Mouse (Mus musculus) embryonic fibroblast, embryonic 13.5 days (primary cell): Measurements from ENCODE around the gene Cybc1. TPM values are rescaled to one million over a fixed set of nuclear protein-coding genes. Genes with fewer than 3 reads are reported as not detected.

Experiments
- H3K27ac ChIP-seq: 2 replicates; pipeline ENCODE4 v1.5.1; 2012; ENCODE audit warnings: low read length, control low read depth, inconsistent platforms; ENCODE audit not compliant: insufficient read depth
- H3K4me1 ChIP-seq: 2 replicates; pipeline ENCODE4 v1.6.1; 2011; ENCODE audit warnings: low read length; ENCODE audit not compliant: control insufficient read depth, insufficient read depth
- H3K4me3 ChIP-seq: 2 replicates; pipeline ENCODE4 v1.5.1; 2011; ENCODE audit warnings: mild to moderate bottlenecking, control low read depth, low read length; ENCODE audit not compliant: insufficient read depth
- CTCF ChIP-seq: IDR thresholded peaks from 2 replicates; pipeline ENCODE4 v1.5.1; 2011; ENCODE audit warnings: mild to moderate bottlenecking, control low read depth, low read length, moderate library complexity, borderline replicate concordance; ENCODE audit not compliant: insufficient read depth
- POLR2A ChIP-seq: IDR thresholded peaks from 2 replicates; pipeline ENCODE4 v1.6.1; 2011; ENCODE audit warnings: low read depth, mild to moderate bottlenecking, control low read depth, low read length, moderate library complexity
- polyA plus RNA-seq: library from polyadenylated mRNA; stranded (reverse); fragments of >200 nt; gene quantifications from 2 replicates; pipeline ENCODE4 v1.2.4, GENCODE M21; 2011; ENCODE audit warnings: low read depth; ENCODE audit not compliant: missing spikeins, insufficient read length

The Cybc1 gene
- 30.5 and 33.9 TPM in 2 replicates for polyA plus RNA-seq

DNA sequence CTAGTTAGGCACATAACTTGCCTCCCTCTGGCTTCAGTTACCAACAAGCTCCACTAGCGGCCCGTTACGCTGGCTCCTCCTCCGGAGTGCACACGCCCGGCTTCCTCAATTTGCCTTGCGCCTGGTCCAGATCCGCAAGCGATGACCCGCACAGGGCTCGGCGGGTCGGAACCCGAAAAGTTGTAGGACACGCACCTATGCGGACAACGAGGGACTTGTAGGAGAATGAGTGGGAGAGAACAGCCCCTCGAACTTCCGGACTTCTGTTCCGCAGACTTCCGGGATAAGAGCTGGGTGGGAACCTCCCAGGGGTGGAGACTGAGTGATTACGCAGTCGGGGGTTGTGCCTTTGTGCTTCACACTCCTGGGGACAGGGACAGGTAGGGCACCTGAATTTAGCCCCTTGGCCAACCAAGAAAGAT is at the start of gene Cybc1:
TSS of gene Cybc1 (minus strand) at position 305 of the 422 bp plus-strand sequence.
- H3K4me3 ChIP-seq = peak within 1 kb of the TSS; percentile 76
- TF ChIP-seq POLR2A = peak; percentile 81
- no peak for TF ChIP-seq CTCF
- H3K27ac ChIP-seq = peak within 1 kb of the TSS; percentile 39
- peaks cover 4% of the 10 kb centered on the region; the same call in 1 of the 2 replicates for H3K4me1 ChIP-seq

DNA sequence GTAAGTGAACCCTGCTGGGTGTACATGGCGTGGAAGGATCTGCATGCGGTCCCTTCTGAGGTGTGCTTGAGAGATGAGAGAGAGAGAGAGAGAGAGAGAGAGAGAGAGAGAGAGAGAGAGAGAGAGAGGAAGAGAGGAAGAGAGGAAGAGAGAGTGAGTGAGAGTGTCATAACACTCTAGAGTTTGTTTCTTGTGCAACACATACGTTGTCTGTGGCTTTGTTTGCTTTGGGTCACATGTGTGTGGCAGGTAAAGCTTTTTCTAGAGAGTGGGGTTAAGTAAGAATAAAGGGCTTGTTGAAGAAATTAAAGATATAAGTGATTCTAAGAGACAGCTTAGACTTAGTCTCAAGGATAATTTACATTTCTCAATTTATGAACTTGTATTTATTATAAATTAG is 48.9 kb upstream of the Cybc1 start:
- H3K27ac ChIP-seq = no peak overlapping the region
- H3K4me1 ChIP-seq = no peaks in the 10 kb centered on the region

DNA sequence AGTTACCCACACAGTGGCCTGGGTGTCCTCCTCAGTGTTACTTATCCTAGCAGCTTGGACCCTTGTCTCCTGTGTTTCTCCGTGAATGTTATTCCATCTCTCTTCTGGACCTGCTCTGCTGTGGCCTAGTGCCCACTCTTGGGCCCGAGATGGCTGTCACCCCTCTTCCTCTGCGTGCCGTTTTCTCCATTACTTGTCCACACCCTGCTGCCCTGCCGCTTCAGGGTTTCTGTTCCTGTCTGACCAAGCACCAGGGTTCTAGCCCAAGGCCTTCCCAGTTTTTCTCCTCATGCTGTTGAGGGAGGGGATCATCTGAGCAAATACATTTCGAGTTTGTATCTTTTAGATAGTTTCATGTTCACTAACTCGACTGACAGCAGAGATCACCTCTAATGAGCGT is 48.4 kb upstream of the Cybc1 start:
- no peak overlapping the region for H3K4me3 ChIP-seq
- H3K27ac ChIP-seq = no peak overlapping the region
- no peak for TF ChIP-seq CTCF
- no peak for TF ChIP-seq POLR2A
- H3K4me1 ChIP-seq = no peaks in the 10 kb centered on the region

More for the DNA sequence above, 48.9 kb upstream of the Cybc1 start:
- no peak overlapping the region for H3K4me3 ChIP-seq
- TF ChIP-seq CTCF (no peak), POLR2A (no peak)

DNA sequence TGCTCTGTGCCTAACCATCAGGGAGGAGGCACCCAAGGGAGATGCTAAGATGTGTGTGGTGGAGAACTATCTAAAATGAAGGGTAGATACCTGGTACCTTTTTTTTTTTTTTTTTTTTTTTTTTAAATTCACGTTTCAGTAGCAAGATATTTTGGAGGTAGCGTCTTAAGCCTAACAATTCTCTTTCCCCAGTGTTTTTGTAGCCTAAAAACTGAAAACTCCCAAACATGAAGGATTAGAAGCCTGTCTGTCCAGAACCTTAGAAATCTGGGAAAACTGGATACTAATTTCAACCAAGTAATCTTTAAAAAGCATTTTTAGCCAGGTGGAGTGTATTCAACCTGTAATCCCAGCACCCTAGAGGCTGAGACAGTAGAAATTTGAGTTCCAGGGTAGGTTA is 32.0 kb upstream of the Cybc1 start:
- no peaks in the 10 kb centered on the region for H3K4me1 ChIP-seq
- TF ChIP-seq POLR2A (no peak), CTCF (no peak)
- peak overlapping the region; percentile 95 for H3K4me3 ChIP-seq
- no peak overlapping the region for H3K27ac ChIP-seq

DNA sequence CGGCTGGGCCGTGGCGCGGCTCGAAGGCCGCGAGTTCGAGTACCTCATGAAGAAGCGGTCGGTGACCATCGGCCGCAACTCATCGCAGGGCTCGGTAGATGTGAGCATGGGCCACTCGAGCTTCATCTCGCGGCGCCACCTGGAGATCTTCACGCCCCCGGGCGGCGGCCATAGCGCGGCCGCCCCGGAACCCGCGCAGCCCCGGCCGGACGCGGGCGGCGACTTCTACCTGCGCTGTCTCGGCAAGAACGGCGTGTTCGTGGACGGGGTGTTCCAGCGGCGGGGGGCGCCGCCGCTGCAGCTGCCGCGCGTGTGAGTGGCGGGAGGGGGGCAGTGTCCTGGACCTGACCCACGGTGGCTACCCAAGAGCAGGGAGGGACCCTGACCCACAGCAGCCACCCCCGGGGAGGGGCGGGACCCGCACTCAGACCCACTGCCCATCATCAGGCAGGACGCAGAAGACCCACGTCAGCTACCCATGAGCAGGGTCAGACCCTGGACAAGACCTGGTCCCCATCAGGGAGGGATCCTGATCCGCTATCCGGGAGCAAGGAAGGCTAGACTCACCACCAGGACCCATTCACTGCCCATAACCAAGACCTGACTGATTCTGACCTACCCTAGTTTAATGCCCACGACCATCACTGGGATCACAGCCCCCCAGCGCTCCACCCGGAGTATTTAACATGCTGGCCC is 31.2 kb upstream of the Cybc1 start:
- Histone ChIP-seq H3K4me3 (peak overlapping the region; percentile 95), H3K27ac (no peak overlapping the region), H3K4me1 (no peaks in the 10 kb centered on the region)
- TF ChIP-seq CTCF = no peak
- no peak for TF ChIP-seq POLR2A

DNA sequence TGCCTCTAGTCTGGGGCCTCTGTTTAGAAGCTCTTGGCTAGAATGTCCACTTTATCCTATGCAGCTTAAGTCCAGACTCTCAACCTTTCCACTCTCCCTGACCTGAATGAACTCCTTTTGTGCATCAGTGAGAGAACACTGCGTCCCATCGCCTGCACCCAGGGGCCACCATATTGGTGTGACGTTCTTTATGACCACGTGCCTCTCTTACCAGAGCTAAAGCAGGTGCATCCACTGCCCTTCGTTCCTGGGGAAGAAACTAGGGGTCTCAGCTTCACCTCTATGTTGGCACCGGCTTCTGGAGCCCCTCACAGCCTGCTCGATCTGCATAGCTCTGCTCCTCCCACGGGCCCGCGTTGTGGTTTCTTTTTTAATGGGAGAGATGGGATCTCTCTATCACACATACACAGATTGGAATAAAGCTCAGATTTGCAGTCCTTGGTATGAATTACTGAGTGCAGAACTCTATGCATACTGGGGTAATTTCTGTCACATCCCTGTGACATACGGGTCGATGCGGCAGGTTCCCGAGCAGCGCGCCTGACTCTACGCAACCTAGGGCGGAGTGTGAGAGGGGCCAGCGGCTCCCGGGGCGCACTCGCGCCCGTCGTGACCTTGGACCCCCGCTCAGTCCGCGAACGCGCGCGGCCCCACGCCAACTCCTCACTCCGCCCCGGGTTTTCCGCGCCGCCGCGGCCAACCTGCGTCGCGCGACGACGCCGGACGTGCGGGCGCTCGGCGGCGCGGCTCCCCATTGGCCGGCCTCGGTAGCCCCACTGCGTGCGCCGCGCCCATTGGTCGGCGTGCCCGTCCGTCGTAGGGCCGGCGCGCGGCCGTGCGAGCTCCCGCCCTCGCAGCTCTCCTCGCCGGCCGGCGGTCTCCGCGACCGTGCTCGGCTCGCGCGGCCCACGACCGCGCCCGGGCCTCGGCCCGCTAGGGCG is 30.3 kb upstream of the Cybc1 start, which contains the start of gene Foxk2:
TSS of gene Foxk2 (plus strand) at position 831 of the 941 bp plus-strand sequence.
- Histone ChIP-seq H3K4me1 (no peaks in the 10 kb centered on the region), H3K4me3 (peak within 1 kb of the TSS; percentile 95), H3K27ac (peak within 1 kb of the TSS; percentile 50)
- TF ChIP-seq POLR2A = peak; percentile 29
- TF ChIP-seq CTCF = no peak

DNA sequence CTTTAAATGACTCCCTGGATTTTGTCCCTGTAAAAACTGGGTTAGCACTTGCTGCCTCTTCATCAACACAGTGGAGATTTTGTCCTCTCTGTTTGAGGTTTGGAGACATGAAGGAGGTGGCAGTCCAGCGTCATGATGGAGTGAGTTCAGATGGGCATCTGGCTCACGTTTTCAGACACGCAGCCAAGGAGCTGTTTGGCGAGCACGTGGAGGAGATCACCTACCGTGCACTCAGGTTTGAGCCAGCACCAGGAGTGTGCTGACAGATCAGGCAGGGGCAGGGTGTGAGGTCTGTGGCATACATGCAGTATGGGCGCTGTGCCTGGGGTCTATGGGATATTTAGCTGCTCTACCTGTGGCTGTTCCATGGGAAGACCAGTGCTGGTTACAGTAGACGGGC is 21.1 kb upstream of the Cybc1 start:
- no peaks in the 10 kb centered on the region; the same call in 1 of the 2 replicates for H3K4me1 ChIP-seq

DNA sequence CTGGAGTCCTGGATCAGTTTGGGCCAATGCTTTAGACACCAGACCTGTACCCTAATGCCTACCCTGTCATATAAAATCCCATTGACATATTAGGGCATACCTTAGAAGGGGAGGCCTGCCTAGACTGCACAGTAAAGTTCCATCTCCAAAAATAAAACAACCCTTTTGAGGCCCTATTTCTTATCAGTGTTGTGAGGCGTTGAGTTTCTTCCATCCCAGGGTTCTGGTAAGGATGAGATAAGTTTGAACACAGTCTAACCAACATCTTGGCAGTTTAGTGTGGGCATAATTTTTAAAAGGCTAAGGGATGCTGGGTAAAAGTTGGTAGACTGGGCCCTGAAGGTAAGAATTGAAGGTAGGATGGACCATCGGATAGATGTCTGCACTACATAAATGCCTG is 10.5 kb upstream of the Cybc1 start:
- TF ChIP-seq POLR2A (no peak), CTCF (no peak)

More for the DNA sequence above, 21.1 kb upstream of the Cybc1 start:
- TF ChIP-seq POLR2A (no peak), CTCF (no peak)
- Histone ChIP-seq H3K4me3 (no peak overlapping the region), H3K27ac (no peak overlapping the region)

DNA sequence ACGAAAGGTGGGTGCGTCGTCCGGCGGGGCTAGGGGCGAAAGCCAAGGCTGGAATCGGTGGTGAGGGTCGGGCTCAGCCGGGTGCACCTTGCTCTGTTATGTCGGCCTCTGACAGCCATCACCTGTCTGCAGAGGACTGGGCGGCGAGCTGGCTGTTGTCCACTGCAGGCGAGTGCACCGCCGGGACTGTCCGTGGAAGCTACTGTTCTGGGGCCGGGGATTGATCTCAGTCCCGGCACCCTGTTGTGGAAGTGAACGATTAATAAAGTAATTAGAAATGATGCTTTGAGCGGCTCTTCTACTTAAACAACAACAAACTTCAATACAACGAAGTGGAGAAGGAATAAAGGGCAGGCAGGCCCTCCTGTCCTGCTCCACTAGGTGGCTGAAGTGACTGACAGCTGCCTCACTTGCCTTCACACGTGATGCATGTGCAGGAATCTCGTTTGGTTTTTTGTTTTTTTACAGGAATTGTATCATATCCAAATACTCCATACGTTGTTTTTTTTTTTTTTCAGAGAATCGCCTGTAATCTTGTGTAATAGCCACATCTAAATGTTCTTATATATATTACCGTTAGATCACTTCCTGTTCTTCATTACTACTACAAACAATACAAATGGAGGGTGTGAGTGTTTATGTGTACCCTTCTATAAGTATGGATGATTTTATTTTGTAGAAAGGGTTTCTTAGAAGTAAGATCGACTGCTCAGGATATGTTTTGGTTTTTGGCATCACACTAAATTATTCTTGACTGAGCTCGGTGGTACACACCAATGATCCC is 8.4 kb upstream of the Cybc1 start:
- Histone ChIP-seq H3K27ac (peak overlapping the region; percentile 11), H3K4me3 (peak overlapping the region; percentile 86), H3K4me1 (peaks cover 2% of the 10 kb centered on the region; the same call in 1 of the 2 replicates)
- TF ChIP-seq POLR2A = no peak
- TF ChIP-seq CTCF = peak; percentile 57; the same call in 1 of the 2 replicates

More for the DNA sequence above, 10.5 kb upstream of the Cybc1 start:
- H3K4me1 ChIP-seq = peaks cover 2% of the 10 kb centered on the region; the same call in 1 of the 2 replicates
- no peak overlapping the region for H3K4me3 ChIP-seq
- H3K27ac ChIP-seq = no peak overlapping the region
